Mouse (Mus musculus) stomach, embryonic 15.5 days (tissue): ENCODE data around the gene Carns1. TPM values are rescaled to one million over a fixed set of nuclear protein-coding genes. Genes with fewer than 3 reads are reported as not detected.
A peak's percentile ranks its signal among the peaks of the same experiment; 100 is the strongest.

Experiments used
- ATAC-seq: fragments of 200-750 bp; cut with Nextera tagmentation; 2 replicates; pipeline ENCODE4 v1.8.0; 2017; ENCODE audit warnings: low read depth, moderate number of reproducible peaks, moderate TSS enrichment; ENCODE audit not compliant: insufficient read depth, low FRiP score
- H3K27ac ChIP-seq: fragments of 300-500 bp; sonication (generic); 2 replicates; pipeline ENCODE4 v1.5.1; 2015; ENCODE audit warnings: mild to moderate bottlenecking, inconsistent platforms
- H3K27me3 ChIP-seq: fragments of 300-500 bp; sonication (generic); replicated peaks from 2 replicates; pipeline ENCODE4 v1.6.1; 2015; ENCODE audit warnings: inconsistent platforms
- H3K36me3 ChIP-seq: fragments of 300-500 bp; sonication (generic); 2 replicates; pipeline ENCODE4 v1.6.1; 2015; ENCODE audit warnings: inconsistent platforms
- H3K4me1 ChIP-seq: fragments of 300-500 bp; sonication (generic); 2 replicates; pipeline ENCODE4 v1.6.1; 2015; ENCODE audit warnings: inconsistent platforms
- H3K4me2 ChIP-seq: fragments of 300-500 bp; sonication (generic); 2 replicates; pipeline ENCODE4 v1.6.1; 2015; ENCODE audit warnings: mild to moderate bottlenecking, inconsistent platforms
- H3K4me3 ChIP-seq: fragments of 300-500 bp; sonication (generic); replicated peaks from 2 replicates; pipeline ENCODE4 v1.5.1; 2015; ENCODE audit warnings: inconsistent platforms
- H3K9ac ChIP-seq: fragments of 300-500 bp; sonication (generic); 2 replicates; pipeline ENCODE4 v1.6.1; 2015; ENCODE audit warnings: inconsistent platforms
- H3K9me3 ChIP-seq: fragments of 300-500 bp; sonication (generic); 2 replicates; pipeline ENCODE4 v1.6.1; 2016; ENCODE audit warnings: inconsistent platforms
- WGBS: fragments of 180-500 bp; shearing (Covaris S2); methylation state at CpG from one replicate; pipeline ENCODE4 v1.1.7; 2015; 5-methylcytosine and 5-hydroxymethylcytosine counted together
- microRNA-seq: library from miRNA; unstranded; fragments of <30 nt; microRNA quantifications from one replicate; pipeline ENCODE4, GENCODE M21; 2016
- polyA plus RNA-seq: library from polyadenylated mRNA; unstranded; fragments of >200 nt; fragmentation: Nextera tagmentation; extraction: Ambion mirVana; gene quantifications from 2 replicates; pipeline ENCODE4 v1.2.1, GENCODE M21; 2015

Gene Carns1
- polyA plus RNA-seq, 1 experiment from 2014 or later: 1.5 TPM

GRCm38 (mm10) chr19:4121097-4121805 lies 54.0 kb downstream of the Carns1 start:
- Histone ChIP-seq H3K27me3 (no peaks in the 10 kb centered on the region), H3K27ac (peak overlapping the region; percentile 55; the same call in 1 of the 2 replicates), H3K4me3 (peak overlapping the region; percentile 46), H3K9ac (peak overlapping the region; percentile 23; the same call in 1 of the 2 replicates), H3K4me1 (peaks cover 14% of the 10 kb centered on the region; the same call in 1 of the 2 replicates), H3K9me3 (no peaks in the 10 kb centered on the region), H3K4me2 (peak overlapping the region; percentile 56), H3K36me3 (peaks cover 5% of the 10 kb centered on the region; the same call in 1 of the 2 replicates)
- WGBS: 3% methylated on average over 38 of the region's 38 CpGs
- peak; percentile 79 for ATAC-seq

- Histone ChIP-seq H3K9me3 (no peaks in the 10 kb centered on the region), H3K36me3 (peaks cover 11% of the 10 kb centered on the region), H3K4me1 (peaks cover 14% of the 10 kb centered on the region; the same call in 1 of the 2 replicates), H3K4me2 (peak overlapping the region; percentile 56), H3K27ac (no peak overlapping the region), H3K9ac (no peak overlapping the region), H3K4me3 (peak overlapping the region; percentile 46), H3K27me3 (no peaks in the 10 kb centered on the region)
- no peak for ATAC-seq
- 97% methylated on average over 2 of the region's 2 CpGs for WGBS
These were observed 54.8 kb downstream of the Carns1 start for GRCm38 (mm10) chr19:4120496-4120895.

DNA sequence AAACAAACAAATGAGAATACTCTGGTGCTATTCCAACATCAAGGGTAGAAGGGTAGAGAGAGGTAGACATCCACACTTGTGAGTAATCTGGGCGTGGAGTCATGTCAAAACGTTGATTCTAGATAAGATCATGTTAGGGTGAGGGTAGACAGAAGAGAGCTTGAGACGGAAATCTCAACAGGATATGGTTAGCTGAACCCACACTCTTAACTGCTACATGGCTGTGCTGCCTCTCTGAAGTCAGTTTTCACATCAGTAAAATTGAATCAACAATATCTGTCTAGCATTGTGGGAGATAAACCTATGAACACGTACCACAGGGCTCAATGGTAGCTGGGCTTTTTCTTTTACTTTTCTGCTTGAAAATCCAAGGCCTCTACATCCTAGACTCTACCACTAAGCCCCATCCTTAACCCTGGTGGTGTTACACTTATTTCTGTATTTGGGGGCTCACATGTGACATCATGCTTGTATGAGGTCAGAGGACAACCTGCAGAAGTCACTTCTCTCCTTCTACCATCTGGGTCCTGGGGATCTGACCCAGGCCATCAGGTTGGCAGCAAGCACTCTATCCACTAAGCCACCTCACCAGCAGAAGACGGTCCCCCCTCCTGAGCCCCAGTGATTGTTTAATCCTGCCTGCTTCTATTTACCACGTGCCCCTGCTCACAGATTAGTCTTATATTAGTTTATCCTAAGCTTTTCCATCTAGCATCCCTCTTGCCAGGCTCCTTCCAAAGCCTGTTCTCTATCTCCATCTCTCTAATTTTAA lies 55.4 kb downstream of the Carns1 start:
- Histone ChIP-seq H3K9ac (no peak overlapping the region), H3K4me3 (no peak overlapping the region), H3K27me3 (no peaks in the 10 kb centered on the region), H3K27ac (no peak overlapping the region), H3K9me3 (no peaks in the 10 kb centered on the region), H3K4me2 (peak overlapping the region; percentile 56; the same call in 1 of the 2 replicates), H3K36me3 (peaks cover 17% of the 10 kb centered on the region), H3K4me1 (peaks cover 14% of the 10 kb centered on the region; the same call in 1 of the 2 replicates)
- ATAC-seq: no peak
- WGBS: 73% methylated on average over 6 of the region's 6 CpGs

GRCm38 (mm10) chr19:4118350-4118749 lies 56.9 kb downstream of the Carns1 start:
- Histone ChIP-seq H3K4me3 (no peak overlapping the region), H3K4me1 (peaks cover 18% of the 10 kb centered on the region), H3K9me3 (no peaks in the 10 kb centered on the region), H3K4me2 (no peak overlapping the region), H3K36me3 (peaks cover 29% of the 10 kb centered on the region), H3K27ac (no peak overlapping the region), H3K9ac (no peak overlapping the region), H3K27me3 (no peaks in the 10 kb centered on the region)
- WGBS: 96% methylated on average over 2 of the region's 2 CpGs
- ATAC-seq: no peak

- WGBS: 96% methylated on average over 7 of the region's 7 CpGs
- Histone ChIP-seq H3K27ac (no peak overlapping the region), H3K4me1 (peaks cover 21% of the 10 kb centered on the region), H3K9ac (no peak overlapping the region), H3K27me3 (no peaks in the 10 kb centered on the region), H3K36me3 (peaks cover 32% of the 10 kb centered on the region), H3K4me2 (no peak overlapping the region), H3K9me3 (no peaks in the 10 kb centered on the region), H3K4me3 (no peak overlapping the region)
- ATAC-seq: no peak
These were observed 58.3 kb downstream of the Carns1 start for GRCm38 (mm10) chr19:4117006-4117405.

DNA sequence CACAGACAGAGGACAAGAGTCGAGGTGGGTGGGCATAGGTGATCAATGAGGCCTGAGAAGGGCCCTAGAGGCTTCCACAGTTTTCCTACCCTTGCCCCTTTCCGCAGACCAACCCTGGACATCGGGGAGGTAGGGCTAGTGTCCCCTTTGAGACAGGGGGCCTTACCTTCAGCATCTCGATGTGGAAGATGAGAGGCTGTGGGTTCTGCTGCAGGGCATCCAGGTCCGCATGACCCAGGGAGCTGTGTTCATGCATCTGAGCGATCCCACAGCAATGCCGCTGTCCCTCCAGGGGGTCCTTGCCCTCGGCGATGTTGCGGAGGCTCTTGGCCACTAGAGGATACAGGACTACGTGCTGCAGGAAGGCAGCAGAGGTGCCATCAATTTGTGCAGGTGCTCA lies 59.5 kb downstream of the Carns1 start:
- Histone ChIP-seq H3K4me3 (no peak overlapping the region), H3K27ac (no peak overlapping the region), H3K9me3 (no peaks in the 10 kb centered on the region), H3K4me1 (peaks cover 18% of the 10 kb centered on the region), H3K27me3 (no peaks in the 10 kb centered on the region), H3K36me3 (peaks cover 32% of the 10 kb centered on the region), H3K9ac (no peak overlapping the region), H3K4me2 (no peak overlapping the region)
- ATAC-seq: no peak
- 86% methylated on average over 11 of the region's 11 CpGs for WGBS

DNA sequence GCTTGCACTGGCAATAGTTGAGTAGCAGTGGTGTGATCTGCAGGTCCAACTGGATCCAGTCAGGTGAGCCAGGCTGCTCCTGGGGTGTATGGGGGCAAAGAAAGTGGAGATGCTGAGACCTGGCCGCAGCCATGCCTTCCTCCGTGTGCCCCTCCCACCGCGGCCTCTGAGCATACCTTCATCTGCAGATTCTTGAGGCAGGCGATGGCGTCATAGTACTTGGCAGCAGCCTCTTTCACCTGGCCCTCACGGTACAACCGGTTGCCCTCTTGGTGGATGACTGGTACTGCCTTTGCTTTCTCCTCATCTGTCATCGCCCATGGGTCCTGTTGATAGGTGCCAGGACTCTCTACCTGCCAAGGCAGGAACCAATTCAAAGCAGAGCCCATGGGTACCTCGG lies 60.1 kb downstream of the Carns1 start:
- no peak for ATAC-seq
- Histone ChIP-seq H3K27ac (no peak overlapping the region), H3K27me3 (no peaks in the 10 kb centered on the region), H3K4me2 (no peak overlapping the region), H3K9me3 (no peaks in the 10 kb centered on the region), H3K36me3 (peaks cover 32% of the 10 kb centered on the region), H3K4me3 (no peak overlapping the region), H3K4me1 (peaks cover 12% of the 10 kb centered on the region), H3K9ac (no peak overlapping the region)
- 95% methylated on average over 10 of the region's 10 CpGs for WGBS

DNA sequence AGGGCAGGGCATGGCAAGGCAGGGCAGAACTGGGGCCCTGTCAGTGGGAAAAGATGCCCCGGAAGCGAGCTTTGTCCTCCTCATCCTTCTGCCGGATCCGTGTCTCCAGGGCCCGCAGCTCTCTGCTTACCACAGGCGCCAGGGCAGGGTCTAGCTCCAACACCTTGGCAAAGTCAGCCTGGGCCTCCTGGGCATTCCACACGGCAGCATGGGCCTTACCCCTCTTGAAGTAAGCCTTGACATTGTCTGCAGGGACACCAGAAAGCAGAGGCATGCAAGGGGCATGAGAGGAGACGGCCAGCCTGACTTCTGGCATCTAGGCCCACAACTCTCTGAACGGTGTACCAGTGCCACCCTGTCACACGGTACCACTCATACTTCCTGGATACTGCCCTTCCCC lies 60.7 kb downstream of the Carns1 start:
- WGBS: 89% methylated on average over 10 of the region's 10 CpGs
- no peaks in the 10 kb centered on the region for H3K27me3 ChIP-seq
- H3K4me1 ChIP-seq: peaks cover 10% of the 10 kb centered on the region
- H3K36me3 ChIP-seq: peaks cover 32% of the 10 kb centered on the region
- H3K9me3 ChIP-seq: no peaks in the 10 kb centered on the region
- no peak overlapping the region for H3K4me2 ChIP-seq
- no peak overlapping the region for H3K4me3 ChIP-seq
- H3K9ac ChIP-seq: no peak overlapping the region
- ATAC-seq: no peak
- H3K27ac ChIP-seq: no peak overlapping the region

Small RNAs within 50 kb of the gene (microRNA-seq; reads per million reads assigned to microRNA genes)
- not detected for gene Gm26115

Other genes starting within 250 kb of the Carns1 start
- 3.6 and 4.2 TPM in 2 replicates for gene Aldh3b1, start 245.7 kb downstream of the Carns1 start, polyA plus RNA-seq
- gene Unc93b1, start 240.3 kb downstream of the Carns1 start, polyA plus RNA-seq: 21.4 and 22.2 TPM in 2 replicates
- 0.06 and 0.12 TPM in 2 replicates for gene Aldh3b3, start 216.8 kb downstream of the Carns1 start, polyA plus RNA-seq
- gene Aldh3b2, start 203.2 kb downstream of the Carns1 start, polyA plus RNA-seq: 14.6 and 22.8 TPM in 2 replicates
- gene Acy3, start 188.9 kb downstream of the Carns1 start, polyA plus RNA-seq: 9.2 and 9.8 TPM in 2 replicates
- 0.21 and 0.31 TPM in 2 replicates for gene Tbx10, start 182.7 kb downstream of the Carns1 start, polyA plus RNA-seq
- 32.2 and 33.6 TPM in 2 replicates for gene Nudt8, start 174.9 kb downstream of the Carns1 start, polyA plus RNA-seq
- 3.5 and 3.8 TPM in 2 replicates for gene Gm49405, start 174.9 kb downstream of the Carns1 start, polyA plus RNA-seq
- gene Doc2g, start 172.2 kb downstream of the Carns1 start, polyA plus RNA-seq: 4.0 and 4.5 TPM in 2 replicates
- 198 and 218 TPM in 2 replicates for gene Ndufv1, start 162.7 kb downstream of the Carns1 start, polyA plus RNA-seq
- 711 and 842 TPM in 2 replicates for gene Gstp1, start 137.5 kb downstream of the Carns1 start, polyA plus RNA-seq
- gene Gstp2, start 129.5 kb downstream of the Carns1 start, polyA plus RNA-seq: 13.2 and 19.1 TPM in 2 replicates
- gene Gstp3, start 115.9 kb downstream of the Carns1 start, polyA plus RNA-seq: 3.3 and 7.1 TPM in 2 replicates
- 3.1 and 3.6 TPM in 2 replicates for gene Cabp2, start 93.9 kb downstream of the Carns1 start, polyA plus RNA-seq
- 121 and 130 TPM in 2 replicates for gene Cdk2ap2, start 78.3 kb downstream of the Carns1 start, polyA plus RNA-seq
- 12.9 and 16.2 TPM in 2 replicates for gene Pitpnm1, start 75.5 kb downstream of the Carns1 start, polyA plus RNA-seq
- 79.0 and 91.0 TPM in 2 replicates for gene Aip, start 49.6 kb downstream of the Carns1 start, polyA plus RNA-seq
- not detected in 2 replicates for gene Gpr152, start 35.7 kb downstream of the Carns1 start, polyA plus RNA-seq
- gene Cabp4, start 31.4 kb downstream of the Carns1 start, polyA plus RNA-seq: 0.13 and 0.19 TPM in 2 replicates
- gene Coro1b, start 26.9 kb downstream of the Carns1 start, polyA plus RNA-seq: 164 and 180 TPM in 2 replicates
- gene Ptprcap, start 21.9 kb downstream of the Carns1 start, polyA plus RNA-seq: 6.4 and 7.5 TPM in 2 replicates
- gene Rps6kb2, start 12.1 kb downstream of the Carns1 start, polyA plus RNA-seq: 44.7 and 49.5 TPM in 2 replicates
- gene Tbc1d10c, start 15.8 kb upstream of the Carns1 start, polyA plus RNA-seq: 3.0 and 4.0 TPM in 2 replicates
- gene Ppp1ca, start 16.6 kb upstream of the Carns1 start, polyA plus RNA-seq: 745 and 766 TPM in 2 replicates
- 25.4 and 27.4 TPM in 2 replicates for gene Rad9a, start 26.2 kb upstream of the Carns1 start, polyA plus RNA-seq
- 5.4 and 6.2 TPM in 2 replicates for gene Clcf1, start 38.8 kb upstream of the Carns1 start, polyA plus RNA-seq
- gene AC109138.7, start 38.9 kb upstream of the Carns1 start, polyA plus RNA-seq: not detected in 2 replicates
- 26.7 and 36.4 TPM in 2 replicates for gene Pold4, start 56.4 kb upstream of the Carns1 start, polyA plus RNA-seq
- 27.6 and 32.6 TPM in 2 replicates for gene Ssh3, start 93.7 kb upstream of the Carns1 start, polyA plus RNA-seq
- 9.5 TPM in 2 replicates for gene Ankrd13d, start 107.7 kb upstream of the Carns1 start, polyA plus RNA-seq
- 18.5 and 18.7 TPM in 2 replicates for gene Grk2, start 130.7 kb upstream of the Carns1 start, polyA plus RNA-seq
- gene Kdm2a, start 222.8 kb upstream of the Carns1 start, polyA plus RNA-seq: 37.2 and 44.7 TPM in 2 replicates